Mouse (Mus musculus) ES-Bruce4 (cell line): ENCODE data around the gene Phf21b.

ENCODE experiments used
- CTCF ChIP-seq: IDR thresholded peaks from one replicate; pipeline ENCODE4 v1.8.1; 2011; ENCODE audit warnings: low read depth, low read length
- EP300 ChIP-seq: IDR thresholded peaks from 2 replicates; pipeline ENCODE4 v1.6.1; 2011; ENCODE audit warnings: low read depth, low read length; ENCODE audit not compliant: insufficient read depth

- no peak for TF ChIP-seq EP300
- TF ChIP-seq CTCF, result no peak
These were observed 21.4 kb upstream of the Phf21b start for GRCm38 (mm10) chr15:84877029-84877815.
